Mouse (Mus musculus) CH12.LX (cell line): ENCODE results near the gene Ppm1m.

ENCODE experiments used
- CHD1 ChIP-seq: IDR thresholded peaks from 2 replicates; pipeline ENCODE4 v1.6.1; 2012; ENCODE audit warnings: low read depth, low read length, improper control_type of control experiment, inconsistent platforms
- CTCF ChIP-seq, 2 experiments: IDR thresholded peaks in 1 of 2; conservative IDR thresholded peaks in 1 of 2; 2 replicates each; pipeline ENCODE4 v1.5.1; 2011 to 2012; ENCODE audit warnings: low read depth in 2 of 2, low read length in 2 of 2, improper control_type of control experiment in 1 of 2, inconsistent platforms in 1 of 2, mild to moderate bottlenecking in 1 of 2, moderate library complexity in 1 of 2
- EP300 ChIP-seq: IDR thresholded peaks from 2 replicates; pipeline ENCODE4 v1.6.1; 2011; ENCODE audit warnings: low read length, improper control_type of control experiment
- MXI1 ChIP-seq: IDR thresholded peaks from 2 replicates; pipeline ENCODE4 v1.6.1; 2011; ENCODE audit warnings: mild to moderate bottlenecking, low read depth, low read length, improper control_type of control experiment
- POLR2A ChIP-seq: IDR thresholded peaks from 2 replicates; pipeline ENCODE4 v1.6.1; 2011; ENCODE audit warnings: low read depth, mild to moderate bottlenecking, improper control_type of control experiment, low read length
- TCF12 ChIP-seq: IDR thresholded peaks from 2 replicates; pipeline ENCODE4 v1.6.1; 2014; ENCODE audit warnings: low read depth, mild to moderate bottlenecking, inconsistent platforms, low read length, improper control_type of control experiment
- ZMIZ1 ChIP-seq: IDR thresholded peaks from 2 replicates; pipeline ENCODE4 v1.6.1; 2012; ENCODE audit warnings: low read depth, mild to moderate bottlenecking, inconsistent platforms, low read length, improper control_type of control experiment

GRCm38 (mm10) chr9:106177799-106178198, 21.7 kb downstream of the Ppm1m start:
- TF ChIP-seq POLR2A = no peak
- no peak for TF ChIP-seq CHD1
- no peak for TF ChIP-seq CTCF (conservative IDR thresholded peaks at IDR 0.05 in 1 of 2, IDR thresholded peaks at IDR 0.05 in 1 of 2; ENCODE audit: low read depth in 2 of 2, low read length in 2 of 2)
- TF ChIP-seq ZMIZ1 = no peak
- TF ChIP-seq TCF12 = no peak
- TF ChIP-seq EP300 = no peak
- TF ChIP-seq MXI1 = no peak
